Mouse (Mus musculus) liver, embryonic 16.5 days (tissue): ENCODE results near the gene Luc7l. TPM values are rescaled to one million over a fixed set of nuclear protein-coding genes. Genes with fewer than 3 reads are reported as not detected.

ENCODE experiments used
- ATAC-seq: fragments of 200-750 bp; cut with Nextera tagmentation; 2 replicates; pipeline ENCODE4 v1.8.0; 2017; ENCODE audit warnings: low read depth, mild to moderate bottlenecking, moderate number of reproducible peaks, moderate library complexity
- H3K27ac ChIP-seq: fragments of 300-500 bp; sonication (generic); 2 replicates; pipeline ENCODE4 v1.5.1; 2014; ENCODE audit warnings: mild to moderate bottlenecking, low read length
- H3K27me3 ChIP-seq: fragments of 300-500 bp; sonication (generic); 2 replicates; pipeline ENCODE4 v1.6.1; 2014; ENCODE audit warnings: low read depth, low read length, mixed read lengths; ENCODE audit not compliant: control insufficient read depth, insufficient read depth
- H3K36me3 ChIP-seq: fragments of 300-500 bp; sonication (generic); 2 replicates; pipeline ENCODE4 v1.6.1; 2014; ENCODE audit warnings: mild to moderate bottlenecking; ENCODE audit not compliant: control insufficient read depth, insufficient read depth
- H3K4me1 ChIP-seq: fragments of 300-500 bp; sonication (generic); 2 replicates; pipeline ENCODE4 v1.6.1; 2014; ENCODE audit warnings: low read depth, low read length, mixed read lengths; ENCODE audit not compliant: control insufficient read depth
- H3K4me2 ChIP-seq: fragments of 300-500 bp; sonication (generic); 2 replicates; pipeline ENCODE4 v1.6.1; 2014; ENCODE audit warnings: low read depth, low read length, mixed read lengths
- H3K4me3 ChIP-seq: fragments of 300-500 bp; sonication (generic); 2 replicates; pipeline ENCODE4 v1.5.1; 2014; ENCODE audit warnings: low read depth, mild to moderate bottlenecking, low read length
- H3K9ac ChIP-seq: fragments of 300-500 bp; sonication (generic); 2 replicates; pipeline ENCODE4 v1.6.1; 2014; ENCODE audit warnings: low read depth, low read length
- H3K9me3 ChIP-seq: fragments of 300-500 bp; sonication (generic); replicated peaks from 2 replicates; pipeline ENCODE4 v1.6.1; 2016; ENCODE audit warnings: low read length; ENCODE audit not compliant: control insufficient read depth
- WGBS: fragments of 180-500 bp; shearing (Covaris S2); extraction: QIAGEN DNeasy Blood & Tissue Kit; methylation state at CpG from one replicate; pipeline ENCODE4 v1.1.7; 2014; ENCODE audit not compliant: insufficient replicate concordance; 5-methylcytosine and 5-hydroxymethylcytosine counted together
- polyA plus RNA-seq: library from polyadenylated mRNA; unstranded; fragments of >200 nt; fragmentation: Nextera tagmentation; extraction: Ambion mirVana; gene quantifications from 2 replicates; pipeline ENCODE4 v1.2.1, GENCODE M21; 2015

Gene Luc7l
- polyA plus RNA-seq, 1 experiment from 2014 or later: 25.4 TPM

- Histone ChIP-seq H3K36me3 (no peaks in the 10 kb centered on the region), H3K9me3 (no peaks in the 10 kb centered on the region), H3K4me1 (no peaks in the 10 kb centered on the region), H3K9ac (no peak overlapping the region), H3K27ac (no peak overlapping the region), H3K27me3 (no peaks in the 10 kb centered on the region), H3K4me3 (no peak overlapping the region), H3K4me2 (no peak overlapping the region)
- 71% methylated on average over 1 of the region's 1 CpGs for WGBS
- no peak for ATAC-seq
These were observed 65.7 kb downstream of the Luc7l start for GRCm38 (mm10) chr17:26318441-26318840.

Other genes with a start within 250 kb of the Luc7l start
- gene Rab11fip3, start 183.3 kb upstream of the Luc7l start, polyA plus RNA-seq: 1.4 and 1.7 TPM in 2 replicates
- 21.2 and 26.3 TPM in 2 replicates for gene Decr2, start 162.6 kb upstream of the Luc7l start, polyA plus RNA-seq
- 30.1 and 30.9 TPM in 2 replicates for gene Nme4, start 157.3 kb upstream of the Luc7l start, polyA plus RNA-seq
- 1.2 and 1.6 TPM in 2 replicates for gene Tmem8, start 139.6 kb upstream of the Luc7l start, polyA plus RNA-seq
- gene Mrpl28, start 129.4 kb upstream of the Luc7l start, polyA plus RNA-seq: 106 and 117 TPM in 2 replicates
- gene Axin1, start 114.2 kb upstream of the Luc7l start, polyA plus RNA-seq: 2.3 and 2.6 TPM in 2 replicates
- gene Pdia2, start 53.8 kb upstream of the Luc7l start, polyA plus RNA-seq: 55.6 and 65.1 TPM in 2 replicates
- 0.48 and 0.63 TPM in 2 replicates for gene Rgs11, start 49.9 kb upstream of the Luc7l start, polyA plus RNA-seq
- 3.3 TPM in 2 replicates for gene Arhgdig, start 45.1 kb upstream of the Luc7l start, polyA plus RNA-seq
- 18.5 and 21.4 TPM in 2 replicates for gene Fam234a, start 8.7 kb upstream of the Luc7l start, polyA plus RNA-seq
- gene Neurl1b, start 161.9 kb downstream of the Luc7l start, polyA plus RNA-seq: 0.04 and 0.07 TPM in 2 replicates